In genomic region chr12:30430641-30431040, GRCm38 (mm10) we compare ENCODE assay signal across 33 mouse cellular contexts. TPM values are rescaled to one million over a fixed set of nuclear protein-coding genes. Genes with fewer than 3 reads are reported as not detected.
DNase-seq lines count a peak whose midpoint lies in the region; ATAC-seq and TF ChIP-seq lines count a peak whose summit lies in the region.
"Had no signal": no experiment of that assay in that cellular context is flagged by ENCODE, and none has a peak within 500 bp of the region (broad histone marks: within the 10 kb centered on the region; RNA-seq: fewer than 3 reads in every experiment).

No protein-coding gene starts in this region.

- TF ChIP-seq POLR2A in myocyte (IDR thresholded peaks at IDR 0.05; ENCODE audit: insufficient read length, low read depth), result no peak

- H3K9ac ChIP-seq in kidney, postnatal 0 days (ENCODE audit: low read depth, low read length), result no peak overlapping the region
- H3K9ac ChIP-seq in embryonic facial prominence, embryonic 11.5 days (replicated peaks; ENCODE audit: low read length), result no peak overlapping the region
- H3K9ac ChIP-seq: embryonic facial prominence, embryonic 13.5 days; forebrain, embryonic 15.5 days; heart, embryonic 13.5 days; hindbrain, embryonic 13.5 days; limb, embryonic 13.5 days; liver, embryonic 12.5 days; liver, postnatal 0 days; midbrain, embryonic 15.5 days had no signal

- H3K9me3 ChIP-seq in kidney, postnatal 0 days (replicated peaks; ENCODE audit: low read length), result no peaks in the 10 kb centered on the region
- H3K9me3 ChIP-seq in embryonic facial prominence, embryonic 11.5 days (replicated peaks; ENCODE audit: control insufficient read depth, low read length), result no peaks in the 10 kb centered on the region
- H3K9me3 ChIP-seq: embryonic facial prominence, embryonic 13.5 days; forebrain, embryonic 10.5 days; forebrain, embryonic 15.5 days; heart, embryonic 13.5 days; hindbrain, embryonic 13.5 days; limb, embryonic 13.5 days; liver, embryonic 12.5 days; midbrain, embryonic 15.5 days had no signal

- H3K27me3 ChIP-seq in kidney, postnatal 0 days (ENCODE audit: insufficient read depth, low read length), result no peaks in the 10 kb centered on the region
- no peaks in the 10 kb centered on the region for H3K27me3 ChIP-seq in embryonic facial prominence, embryonic 11.5 days (ENCODE audit: control insufficient read depth, insufficient read depth, low read length)
- no peaks in the 10 kb centered on the region for H3K27me3 ChIP-seq in myocyte (ENCODE audit: control insufficient read depth, insufficient read depth, insufficient read length)
- H3K27me3 ChIP-seq: CH12.LX; embryonic facial prominence, embryonic 13.5 days; forebrain, embryonic 15.5 days; heart, embryonic 13.5 days; hindbrain, embryonic 13.5 days; limb, embryonic 13.5 days; liver, embryonic 12.5 days; midbrain, embryonic 15.5 days had no signal

- WGBS in kidney, postnatal 0 days, result 61% methylated on average over 3 of the region's 3 CpGs
- WGBS in embryonic facial prominence, embryonic 11.5 days, result 71% methylated on average over 3 of the region's 3 CpGs

- H3K79me2 ChIP-seq in myocyte (ENCODE audit: control insufficient read depth, insufficient read depth), result no peaks in the 10 kb centered on the region

- H3K4me2 ChIP-seq in kidney, postnatal 0 days (ENCODE audit: low read length), result no peak overlapping the region
- H3K4me2 ChIP-seq in embryonic facial prominence, embryonic 11.5 days (ENCODE audit: low read depth, low read length), result no peak overlapping the region
- no peak overlapping the region for H3K4me2 ChIP-seq in myocyte (ENCODE audit: low read depth)
- H3K4me2 ChIP-seq: embryonic facial prominence, embryonic 13.5 days; forebrain, embryonic 15.5 days; heart, embryonic 13.5 days; hindbrain, embryonic 13.5 days; limb, embryonic 13.5 days; liver, embryonic 12.5 days; midbrain, embryonic 15.5 days had no signal

- TF ChIP-seq CTCF in kidney, postnatal 0 days (IDR thresholded peaks at IDR 0.05; ENCODE audit: low read depth), result no peak

- no peak overlapping the region for H3ac ChIP-seq in myocyte (ENCODE audit: control insufficient read depth, insufficient read length)

- no peak overlapping the region for H3K27ac ChIP-seq in kidney, postnatal 0 days
- no peak overlapping the region for H3K27ac ChIP-seq in embryonic facial prominence, embryonic 11.5 days (replicated peaks; ENCODE audit: low read depth, low read length)
- H3K27ac ChIP-seq: embryonic facial prominence, embryonic 13.5 days; forebrain, embryonic 10.5 days; forebrain, embryonic 15.5 days; gastrocnemius, adult 2 months; heart, embryonic 13.5 days; hindbrain, embryonic 13.5 days; limb, embryonic 13.5 days; liver, embryonic 12.5 days; macrophage; midbrain, embryonic 15.5 days had no signal

- ATAC-seq in kidney, postnatal 0 days (replicated peaks; ENCODE audit: low FRiP score, low read depth), result no peak
- ATAC-seq in embryonic facial prominence, embryonic 11.5 days (replicated peaks; ENCODE audit: insufficient number of reproducible peaks, low FRiP score, low TSS enrichment, low read depth), result no peak
- ATAC-seq: forebrain, embryonic 15.5 days; intestine, postnatal 0 days; liver, embryonic 12.5 days; liver, postnatal 0 days; lung, postnatal 0 days; midbrain, embryonic 15.5 days had no signal

- peak; percentile 4 for DNase-seq in adrenal gland, postnatal 10 days
- DNase-seq in adrenal gland, adult 18-20 months (ENCODE audit: low spot score in 2 of 2), result no peak
- peak; percentile 34 for DNase-seq in kidney, postnatal 0 days (ENCODE audit: low spot score)
- DNase-seq in kidney, adult 9 months, result no peak
- DNase-seq in embryonic facial prominence, embryonic 11.5 days (ENCODE audit: low spot score), result peak; percentile 49
- no peak for DNase-seq in gastrocnemius, postnatal 10 days
- DNase-seq: adrenal gland, postnatal 14 days; cerebellum, adult 11 months; cerebellum, adult 9-11 months; gastrocnemius, adult 2 months; heart, postnatal 14 days; layer of hippocampus, adult 9-11 months; liver, postnatal 0 days; right cerebral cortex, adult 18-20 months; spleen, adult 18-20 months; thymus, postnatal 14 days had no signal

- no peaks in the 10 kb centered on the region for H3K36me3 ChIP-seq in kidney, postnatal 0 days (ENCODE audit: insufficient read depth, low read length)
- H3K36me3 ChIP-seq in embryonic facial prominence, embryonic 11.5 days (replicated peaks; ENCODE audit: control insufficient read depth, insufficient read depth, low read depth, low read length), result no peaks in the 10 kb centered on the region
- H3K36me3 ChIP-seq in myocyte (ENCODE audit: control insufficient read depth, insufficient read depth), result no peaks in the 10 kb centered on the region
- H3K36me3 ChIP-seq: embryonic facial prominence, embryonic 13.5 days; forebrain, embryonic 10.5 days; forebrain, embryonic 15.5 days; heart, embryonic 13.5 days; hindbrain, embryonic 13.5 days; limb, embryonic 13.5 days; liver, embryonic 12.5 days; midbrain, embryonic 15.5 days had no signal

- H3K4me1 ChIP-seq in kidney, postnatal 0 days (replicated peaks; ENCODE audit: insufficient read depth, low read length), result no peaks in the 10 kb centered on the region
- no peaks in the 10 kb centered on the region for H3K4me1 ChIP-seq in embryonic facial prominence, embryonic 11.5 days (ENCODE audit: control insufficient read depth, insufficient read depth, low read length)
- H3K4me1 ChIP-seq: embryonic facial prominence, embryonic 13.5 days; forebrain, embryonic 10.5 days; forebrain, embryonic 15.5 days; heart, embryonic 13.5 days; hindbrain, embryonic 13.5 days; limb, embryonic 13.5 days; liver, embryonic 12.5 days; midbrain, embryonic 15.5 days had no signal

- no peak overlapping the region for H3K4me3 ChIP-seq in kidney, postnatal 0 days (replicated peaks; ENCODE audit: low read depth, low read length)
- H3K4me3 ChIP-seq in embryonic facial prominence, embryonic 11.5 days (ENCODE audit: low read depth, low read length), result no peak overlapping the region
- no peak overlapping the region for H3K4me3 ChIP-seq in myocyte
- H3K4me3 ChIP-seq: embryonic facial prominence, embryonic 13.5 days; forebrain, embryonic 10.5 days; forebrain, embryonic 15.5 days; gastrocnemius, adult 2 months; heart, embryonic 13.5 days; hindbrain, embryonic 13.5 days; limb, embryonic 13.5 days; liver, embryonic 12.5 days; midbrain, embryonic 15.5 days had no signal

TF ChIP-seq in myocyte, 11 proteins besides CTCF, POLR2A, EP300 and RAD21:
- TF ChIP-seq POLR2AphosphoS2 (IDR thresholded peaks at IDR 0.05; ENCODE audit: insufficient read length, low read depth), result no peak
- TF ChIP-seq REST (IDR thresholded peaks at IDR 0.05; ENCODE audit: insufficient read depth, insufficient read length), result peak; percentile 35
- no peak for TF ChIP-seq SRF (IDR thresholded peaks at IDR 0.05; ENCODE audit: control insufficient read depth, insufficient read length, low read depth)
- no peak for TF ChIP-seq CEBPB (IDR thresholded peaks at IDR 0.05; ENCODE audit: insufficient read depth, poor library complexity, severe bottlenecking)
TF ChIP-seq in myocyte: peak in this region for 1.

RNA-seq across cellular contexts. Expression of gene Sntg2, which starts 57.5 kb away (rescaled TPM):
- total RNA-seq in adrenal gland, postnatal 10 days (2021), result 1 to 10 TPM; 1.0 to 1.5 TPM
- total RNA-seq in adrenal gland, adult 18-20 months (2021), result under 1 TPM; 0.70 to 0.77 TPM
- polyA plus RNA-seq in kidney, postnatal 0 days (2015; fragmentation: Nextera tagmentation; extraction: Ambion mirVana), result 5.8 and 6.2 TPM in 2 replicates
- 0.92 and 1.3 TPM in 2 replicates for polyA plus RNA-seq in embryonic facial prominence, embryonic 11.5 days (2014; fragmentation: Nextera tagmentation; extraction: Ambion mirVana)
- not detected for polyA plus RNA-seq in myocyte (2012; fragmentation: generic; extraction: Trizol)
- total RNA-seq in gastrocnemius, postnatal 10 days (2021), result under 1 TPM; 0.70 to 0.99 TPM
- total RNA-seq: CH12.LX; ES-E14; megakaryocyte-erythroid progenitor cell, adult 5-6 weeks; neutrophil, adult 5-6 weeks had no signal
- polyA plus RNA-seq: C2C12, macrophage had no signal

Comparison
In these comparisons a context has a peak if more than half of its experiments do, and no peak if none do; other contexts are left out.
1. DNase-seq: peak in adrenal gland, postnatal 10 days (single experiment), kidney, postnatal 0 days (single experiment) and embryonic facial prominence, embryonic 11.5 days (single experiment); none in adrenal gland, adult 18-20 months (0 of 2), kidney, adult 9 months (single experiment) and gastrocnemius, postnatal 10 days (single experiment).